Mouse (Mus musculus) cerebellum, adult 2 months (tissue): Measurements from ENCODE around the gene Ide. TPM values are rescaled to one million over a fixed set of nuclear protein-coding genes. Genes with fewer than 3 reads are reported as not detected.

Experiments
- DNase-seq, 2 experiments: peaks; one replicate each; pipeline ENCODE4 v3.0.0; 2021
- H3K27ac ChIP-seq: fragments of 200-500 bp; 2 replicates; pipeline ENCODE4 v1.5.1; 2012; ENCODE audit warnings: low read length, control low read depth, inconsistent platforms; ENCODE audit not compliant: insufficient read depth
- H3K27me3 ChIP-seq: fragments of 200-500 bp; 2 replicates; pipeline ENCODE4 v1.6.1; 2012; ENCODE audit warnings: inconsistent platforms, mild to moderate bottlenecking, low read length, moderate library complexity; ENCODE audit not compliant: control insufficient read depth, insufficient read depth
- H3K4me1 ChIP-seq: fragments of 200-500 bp; 2 replicates; pipeline ENCODE4 v1.6.1; 2011; ENCODE audit warnings: low read length; ENCODE audit not compliant: control insufficient read depth, insufficient read depth
- H3K4me3 ChIP-seq: fragments of 200-500 bp; replicated peaks from 2 replicates; pipeline ENCODE3; 2011; ENCODE audit warnings: mild to moderate bottlenecking, low read depth, low read length, control low read depth; ENCODE audit not compliant: insufficient read depth
- CTCF ChIP-seq: fragments of 200-500 bp; IDR thresholded peaks from 2 replicates; pipeline ENCODE4 v1.5.1; 2011; ENCODE audit warnings: low read depth, mild to moderate bottlenecking, control low read depth, low read length, moderate library complexity, borderline replicate concordance; ENCODE audit not compliant: insufficient read depth
- POLR2A ChIP-seq: fragments of 200-500 bp; IDR thresholded peaks from 2 replicates; pipeline ENCODE4 v1.6.1; 2011; ENCODE audit warnings: low read length, control low read depth, borderline replicate concordance; ENCODE audit not compliant: insufficient read depth
- WGBS: fragments of 180-500 bp; shearing (Covaris S2); methylation state at CpG from one replicate; pipeline ENCODE4 v1.1.7; 2018; 5-methylcytosine and 5-hydroxymethylcytosine counted together
- polyA plus RNA-seq: library from polyadenylated mRNA; depleted of rRNA; stranded (reverse); fragments of >200 nt; gene quantifications from 2 replicates; pipeline ENCODE4 v1.2.3, GENCODE M21; 2012; rRNA removed

The Ide gene
- polyA plus RNA-seq, result 33.7 and 39.6 TPM in 2 replicates

DNA sequence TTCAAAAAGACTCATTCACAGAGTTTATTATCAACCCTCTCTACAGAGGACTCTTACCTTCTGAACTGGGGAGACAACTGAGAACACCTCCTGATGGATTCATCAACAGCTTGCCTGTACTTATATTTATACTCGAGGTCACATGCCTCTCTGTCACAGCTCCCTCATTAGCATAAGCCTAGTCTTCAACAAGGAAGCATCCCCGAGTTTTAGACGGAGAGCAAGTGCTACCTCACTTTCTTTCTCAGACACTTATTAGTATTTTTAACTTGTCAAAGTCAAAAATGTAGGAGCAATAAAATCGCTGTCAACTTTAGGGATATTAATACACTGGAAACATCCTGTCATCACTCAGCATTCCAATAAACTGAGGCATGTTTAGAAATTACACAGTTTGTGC lies at the start of gene Ide:
Gene Ide (minus strand): TSS at position 101 of the 400 bp plus-strand sequence.
- DNase-seq, result no peak
- no peaks in the 10 kb centered on the region for H3K4me1 ChIP-seq
- H3K4me3 ChIP-seq, result no peak within 1 kb of the TSS
- no peak within 1 kb of the TSS for H3K27ac ChIP-seq
- TF ChIP-seq CTCF (no peak), POLR2A (no peak)
- 65% methylated on average over 4 of the region's 4 CpGs for WGBS
- H3K27me3 ChIP-seq, result no peaks in the 10 kb centered on the region

DNA sequence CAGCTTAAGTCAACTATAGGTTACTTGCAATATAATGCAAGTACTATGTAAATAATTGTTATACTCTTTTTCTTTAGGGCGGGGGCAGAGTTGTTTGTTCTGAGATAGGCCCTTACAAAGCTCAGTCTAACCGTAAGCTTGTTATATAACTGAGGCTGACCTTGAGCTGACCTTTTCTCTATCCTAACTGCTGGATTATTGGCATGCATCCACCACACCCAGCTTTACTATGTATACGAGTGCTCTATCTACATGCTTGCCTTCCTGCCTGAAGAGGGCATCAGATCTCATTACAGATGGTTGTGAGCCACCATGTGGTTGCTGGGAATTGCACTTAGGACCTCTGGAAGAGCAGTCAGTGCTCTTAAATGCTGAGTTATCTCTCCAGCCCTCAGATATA lies 48.5 kb upstream of the Ide start:
- Histone ChIP-seq H3K4me3 (no peak overlapping the region), H3K4me1 (no peaks in the 10 kb centered on the region), H3K27me3 (no peaks in the 10 kb centered on the region), H3K27ac (no peak overlapping the region)
- no peak for DNase-seq
- WGBS, result 70% methylated on average over 3 of the region's 3 CpGs
- TF ChIP-seq POLR2A (no peak), CTCF (no peak)

DNA sequence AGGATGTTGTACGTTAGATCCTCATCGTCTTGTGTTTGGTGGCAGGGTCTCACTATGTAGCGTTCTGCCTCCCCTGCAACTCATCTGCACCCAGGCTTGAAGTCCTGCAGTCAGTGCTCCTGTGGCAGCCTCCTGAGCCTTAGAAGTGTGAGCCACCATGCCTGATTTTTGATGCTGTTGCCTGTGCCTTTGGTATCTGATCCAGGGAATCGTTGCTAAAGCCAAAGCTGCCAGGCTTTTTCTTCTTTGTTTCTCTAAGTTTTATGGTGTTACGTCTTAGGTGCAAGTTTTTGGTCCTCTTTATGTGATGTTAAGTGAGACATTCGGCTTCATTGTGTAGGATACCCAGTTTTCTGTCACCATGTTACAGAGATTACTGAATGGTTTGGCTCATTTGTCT lies 41.2 kb upstream of the Ide start:
- no peak overlapping the region for H3K27ac ChIP-seq
- no peak for DNase-seq
- WGBS, result 53% methylated on average over 6 of the region's 6 CpGs
- TF ChIP-seq POLR2A, result no peak
- no peak for TF ChIP-seq CTCF
- no peak overlapping the region for H3K4me3 ChIP-seq
- no peaks in the 10 kb centered on the region for H3K27me3 ChIP-seq
- no peaks in the 10 kb centered on the region for H3K4me1 ChIP-seq

DNA sequence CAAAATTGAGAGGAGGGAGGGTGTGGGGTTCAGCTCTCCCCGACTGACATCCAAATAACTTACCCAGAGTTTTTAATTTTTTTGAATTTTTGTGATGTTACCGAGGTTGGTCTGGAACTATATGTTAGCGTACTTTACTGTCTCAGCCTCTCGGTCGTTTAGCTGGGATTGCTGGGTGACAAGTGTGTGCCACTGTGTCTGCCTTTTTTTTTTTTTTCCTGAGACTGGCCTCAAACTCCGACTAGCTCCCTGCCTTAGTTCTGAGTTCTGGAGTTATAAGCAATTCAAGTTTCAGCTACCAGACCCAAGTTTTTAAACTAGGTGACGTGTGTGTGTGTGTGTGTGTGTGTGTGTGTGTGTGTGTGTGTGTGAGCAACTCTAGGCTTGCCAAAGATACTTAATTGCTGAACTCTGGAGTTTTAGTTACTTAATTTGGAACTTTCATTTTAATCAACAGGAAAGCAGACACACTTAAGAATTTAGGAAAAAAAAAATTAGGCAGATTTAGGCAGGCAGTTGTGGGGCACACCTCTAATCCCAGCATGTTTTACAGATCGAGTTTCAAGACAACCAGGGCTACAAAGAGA lies 39.8 kb upstream of the Ide start:
- Histone ChIP-seq H3K4me3 (no peak overlapping the region), H3K27me3 (no peaks in the 10 kb centered on the region), H3K4me1 (no peaks in the 10 kb centered on the region), H3K27ac (no peak overlapping the region)
- TF ChIP-seq POLR2A (no peak), CTCF (no peak)
- WGBS, result 9% methylated on average over 8 of the region's 8 CpGs
- DNase-seq, result no peak

DNA sequence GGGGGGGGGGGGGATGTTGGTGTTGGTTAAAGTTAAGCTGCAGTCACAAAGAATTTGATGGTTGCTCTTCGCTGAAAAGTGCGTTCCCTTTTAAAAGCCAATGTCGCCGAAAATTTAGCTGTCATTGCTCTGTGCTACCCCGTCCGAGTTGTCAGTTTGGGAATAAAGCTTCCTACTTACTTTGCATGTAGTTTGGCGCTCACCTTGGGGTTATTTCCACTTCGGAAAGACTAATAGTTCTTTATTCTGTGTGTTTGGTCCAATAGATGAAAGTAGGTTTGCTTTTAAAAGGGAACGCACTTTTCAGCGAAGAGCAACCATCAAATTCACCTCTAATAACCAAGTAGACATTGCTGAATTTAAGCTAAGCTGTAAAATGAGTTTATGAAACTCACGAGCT lies 39.2 kb upstream of the Ide start:
- Histone ChIP-seq H3K4me1 (no peaks in the 10 kb centered on the region), H3K27ac (no peak overlapping the region), H3K27me3 (no peaks in the 10 kb centered on the region), H3K4me3 (no peak overlapping the region)
- no peak for TF ChIP-seq CTCF
- WGBS, result 1% methylated on average over 11 of the region's 11 CpGs
- DNase-seq, result no peak

DNA sequence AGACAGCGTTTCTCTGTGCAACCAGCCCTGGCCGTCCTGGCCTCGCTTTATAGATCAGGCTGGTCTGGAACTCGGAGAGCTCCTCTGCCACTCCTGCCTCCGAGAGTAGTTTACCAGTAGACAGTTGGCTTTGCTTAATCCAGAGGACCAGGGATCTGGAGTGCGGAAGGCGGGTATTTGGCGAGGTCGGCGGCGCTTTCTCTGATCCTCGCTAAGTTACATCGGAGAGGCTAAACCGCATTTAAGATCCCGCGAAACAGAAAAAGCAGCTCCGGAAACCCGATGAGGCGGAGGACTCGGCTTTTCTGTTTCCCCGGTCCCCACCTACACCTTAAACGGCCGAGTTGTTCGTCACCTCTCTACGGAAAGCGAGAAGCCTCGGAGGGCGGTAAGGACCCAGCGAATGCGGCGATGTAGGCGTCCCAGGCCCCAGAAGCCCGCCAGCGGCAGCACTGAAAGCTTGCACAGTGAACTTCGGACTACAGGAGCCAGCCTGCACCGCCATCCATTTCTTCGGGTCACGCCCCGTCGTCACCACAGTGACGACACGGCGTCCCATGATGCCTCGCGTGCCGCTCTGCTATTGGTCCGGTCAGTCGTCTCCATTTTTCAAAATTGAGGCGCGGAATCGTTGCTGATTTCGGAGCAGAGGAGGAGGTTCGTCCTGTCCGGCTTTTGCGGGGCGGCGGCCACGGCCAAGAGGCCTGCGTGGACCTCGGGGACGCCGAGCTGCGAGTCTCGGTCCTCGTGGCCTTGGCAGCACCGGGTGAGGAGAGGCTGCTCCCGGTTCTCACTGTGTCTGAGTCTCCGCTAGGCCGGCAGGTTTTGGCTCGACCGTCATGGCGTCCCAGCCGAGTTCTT lies 38.3 kb upstream of the Ide start, which contains the start of gene Kif11:
Gene Kif11 (plus strand): TSS at position 649 of the 861 bp plus-strand sequence.
- Histone ChIP-seq H3K27me3 (no peaks in the 10 kb centered on the region), H3K4me3 (peak within 1 kb of the TSS; percentile 68), H3K27ac (peak within 1 kb of the TSS; percentile 67), H3K4me1 (no peaks in the 10 kb centered on the region)
- DNase-seq, result peak; percentile 95 to 96
- TF ChIP-seq POLR2A, result peak; percentile 87; the same call in 1 of the 2 replicates
- no peak for TF ChIP-seq CTCF
- WGBS, result under 1% methylated on average over 73 of the region's 73 CpGs

DNA sequence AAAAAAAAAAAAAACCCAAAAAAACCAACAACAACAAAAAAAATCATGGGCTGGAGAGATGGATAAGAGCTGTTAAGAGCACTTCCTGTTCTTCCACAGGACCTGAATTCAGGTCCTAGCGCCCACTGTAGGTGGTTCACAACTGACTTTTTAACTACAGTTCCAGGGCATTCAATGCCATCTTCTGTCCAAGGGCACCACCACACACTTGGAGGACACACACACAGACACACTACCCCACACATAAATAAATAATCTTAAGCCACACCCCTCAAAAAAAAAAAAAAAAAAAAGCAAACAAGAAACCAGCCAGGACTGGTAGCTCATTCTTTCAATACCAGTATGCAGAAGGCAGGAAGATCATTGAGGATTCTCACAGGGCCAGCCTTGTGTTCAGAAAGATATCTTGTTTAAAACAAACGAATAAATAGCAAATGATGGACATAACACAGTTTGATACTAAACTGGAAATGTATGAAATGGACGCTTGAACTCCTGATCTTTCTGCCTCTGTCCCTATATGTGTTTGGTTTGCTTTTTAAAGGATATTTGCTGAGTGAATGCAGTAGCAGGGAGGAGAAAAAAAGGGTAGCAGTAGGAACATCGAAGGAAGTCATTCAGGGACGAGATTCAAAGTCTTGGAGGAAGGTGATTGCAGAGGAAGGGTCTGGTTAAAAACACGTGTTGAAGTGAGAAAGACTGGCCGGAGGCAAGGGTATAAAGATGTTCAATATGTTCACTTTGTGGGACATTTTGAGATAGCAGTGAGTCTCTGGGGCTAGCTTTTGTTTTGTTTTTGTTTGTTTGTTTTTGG lies 37.5 kb upstream of the Ide start:
- TF ChIP-seq POLR2A (no peak), CTCF (no peak)
- Histone ChIP-seq H3K4me3 (peak overlapping the region; percentile 68), H3K27me3 (no peaks in the 10 kb centered on the region), H3K27ac (peak overlapping the region; percentile 67), H3K4me1 (no peaks in the 10 kb centered on the region)
- DNase-seq, result no peak
- 21% methylated on average over 7 of the region's 7 CpGs for WGBS
